Mouse (Mus musculus) intestine, postnatal 0 days (tissue): ENCODE results near the gene Nkain2. TPM values are rescaled to one million over a fixed set of nuclear protein-coding genes. Genes with fewer than 3 reads are reported as not detected.

Experiments
- ATAC-seq: fragments of 200-750 bp; cut with Nextera tagmentation; 2 replicates; pipeline ENCODE4 v1.8.0; 2017; ENCODE audit warnings: mild to moderate bottlenecking, moderate TSS enrichment, moderate library complexity
- H3K27ac ChIP-seq: fragments of 300-500 bp; sonication (generic); 2 replicates; pipeline ENCODE4 v1.5.1; 2014; ENCODE audit warnings: mild to moderate bottlenecking, low read depth, low read length, moderate library complexity
- H3K27me3 ChIP-seq: fragments of 300-500 bp; sonication (generic); replicated peaks from 2 replicates; pipeline ENCODE4 v1.6.1; 2014; ENCODE audit warnings: low read length, mixed read lengths; ENCODE audit not compliant: control insufficient read depth, insufficient read depth
- H3K36me3 ChIP-seq: fragments of 300-500 bp; sonication (generic); 2 replicates; pipeline ENCODE4 v1.6.1; 2014; ENCODE audit warnings: mild to moderate bottlenecking, moderate library complexity; ENCODE audit not compliant: control insufficient read depth, insufficient read depth
- H3K4me1 ChIP-seq: fragments of 300-500 bp; sonication (generic); replicated peaks from 2 replicates; pipeline ENCODE4 v1.6.1; 2014; ENCODE audit warnings: antibody characterized with exemption, low read length, mixed read lengths; ENCODE audit not compliant: control insufficient read depth, insufficient read depth
- H3K4me2 ChIP-seq: fragments of 300-500 bp; sonication (generic); replicated peaks from 2 replicates; pipeline ENCODE4 v1.6.1; 2014; ENCODE audit warnings: low read depth, mild to moderate bottlenecking, moderate library complexity
- H3K4me3 ChIP-seq: fragments of 300-500 bp; sonication (generic); 2 replicates; pipeline ENCODE4 v1.5.1; 2014; ENCODE audit warnings: low read depth, low read length
- H3K9ac ChIP-seq: fragments of 300-500 bp; sonication (generic); 2 replicates; pipeline ENCODE4 v1.6.1; 2014; ENCODE audit warnings: mild to moderate bottlenecking, low read depth, low read length
- H3K9me3 ChIP-seq: fragments of 300-500 bp; sonication (generic); 2 replicates; pipeline ENCODE4 v1.6.1; 2016; ENCODE audit warnings: mixed run types; ENCODE audit not compliant: control insufficient read depth
- CTCF ChIP-seq: sonication (generic); IDR thresholded peaks from 2 replicates; pipeline ENCODE4 v1.5.1; 2016; ENCODE audit warnings: low read depth, mild to moderate bottlenecking, control low read depth, antibody characterized with exemption, moderate library complexity
- WGBS: fragments of 180-500 bp; shearing (Covaris S2); extraction: QIAGEN DNeasy Blood & Tissue Kit; methylation state at CpG from one replicate; pipeline ENCODE4 v1.1.7; 2014; 5-methylcytosine and 5-hydroxymethylcytosine counted together
- polyA plus RNA-seq: library from polyadenylated mRNA; unstranded; fragments of >200 nt; fragmentation: Nextera tagmentation; extraction: Ambion mirVana; gene quantifications from 2 replicates; pipeline ENCODE4 v1.2.1, GENCODE M21; 2015

The Nkain2 gene
- polyA plus RNA-seq, 1 experiment from 2014 or later = 1.0 TPM

- WGBS = 34% methylated on average over 1 of the region's 1 CpGs
- H3K9me3 ChIP-seq = no peaks in the 10 kb centered on the region
- no peaks in the 10 kb centered on the region for H3K27me3 ChIP-seq
Measured at GRCm38 (mm10) chr10:32283690-32284089, 606.6 kb downstream of the Nkain2 start.

DNA sequence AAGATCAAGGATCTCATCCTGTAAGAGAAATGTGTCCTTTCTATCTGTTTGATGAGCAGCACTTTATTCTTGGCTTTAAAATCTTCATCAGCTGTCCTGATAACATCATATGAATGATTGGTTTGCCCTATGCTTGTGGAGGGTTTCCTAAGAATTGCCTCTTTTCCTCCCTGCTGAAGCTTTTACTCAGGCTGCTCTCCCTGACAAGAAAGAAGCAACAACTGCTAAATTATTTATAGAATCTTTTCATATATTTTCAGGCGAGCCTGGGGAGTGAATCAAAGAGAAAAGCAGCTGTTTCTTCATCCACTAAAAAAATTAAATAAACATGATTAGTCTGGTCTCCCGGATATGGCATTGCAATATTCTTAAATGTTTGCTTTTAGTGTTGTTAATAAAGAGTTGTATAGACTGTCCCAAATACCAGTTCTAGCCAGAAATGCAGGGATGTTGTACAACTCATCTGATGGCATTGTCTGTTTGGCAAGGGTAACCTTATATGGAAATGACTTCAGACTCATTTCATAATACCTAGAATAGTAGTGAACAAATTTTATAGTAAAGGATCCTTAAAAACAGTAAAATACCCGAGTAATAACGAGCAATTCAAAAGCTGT is 646.9 kb downstream of the Nkain2 start:
- H3K4me3 ChIP-seq = no peak overlapping the region
- WGBS = 52% methylated on average over 4 of the region's 4 CpGs
- H3K4me1 ChIP-seq = no peaks in the 10 kb centered on the region
- H3K36me3 ChIP-seq = no peaks in the 10 kb centered on the region
- H3K27ac ChIP-seq = no peak overlapping the region
- no peak overlapping the region for H3K9ac ChIP-seq
- H3K9me3 ChIP-seq = no peaks in the 10 kb centered on the region
- no peaks in the 10 kb centered on the region for H3K27me3 ChIP-seq
- no peak for ATAC-seq
- no peak for TF ChIP-seq CTCF
- H3K4me2 ChIP-seq = no peak overlapping the region

More at GRCm38 (mm10) chr10:32283690-32284089, 606.6 kb downstream of the Nkain2 start:
- no peak for ATAC-seq
- Histone ChIP-seq H3K36me3 (no peaks in the 10 kb centered on the region), H3K4me3 (no peak overlapping the region), H3K27ac (no peak overlapping the region), H3K4me2 (no peak overlapping the region), H3K4me1 (no peaks in the 10 kb centered on the region), H3K9ac (no peak overlapping the region)
- no peak for TF ChIP-seq CTCF

DNA sequence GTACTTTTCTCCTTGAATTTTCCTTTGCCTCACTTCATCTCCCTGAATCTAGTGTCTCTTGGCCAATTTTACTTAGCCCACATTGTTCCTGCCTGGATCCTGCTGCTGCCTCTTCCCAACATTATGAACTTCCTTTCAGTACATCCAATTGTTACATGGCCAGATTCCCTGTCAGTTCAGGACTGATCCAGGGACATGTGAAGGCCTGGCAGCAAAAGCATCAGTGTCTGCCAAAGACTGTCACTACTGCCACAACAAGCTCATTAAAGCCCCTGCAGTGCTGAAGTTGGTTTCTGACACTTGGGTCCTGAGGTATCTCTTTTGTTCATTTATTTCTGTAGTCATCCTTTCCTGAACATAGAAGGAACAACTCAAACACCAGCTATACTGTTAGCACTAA is 649.1 kb downstream of the Nkain2 start:
- no peak for ATAC-seq

DNA sequence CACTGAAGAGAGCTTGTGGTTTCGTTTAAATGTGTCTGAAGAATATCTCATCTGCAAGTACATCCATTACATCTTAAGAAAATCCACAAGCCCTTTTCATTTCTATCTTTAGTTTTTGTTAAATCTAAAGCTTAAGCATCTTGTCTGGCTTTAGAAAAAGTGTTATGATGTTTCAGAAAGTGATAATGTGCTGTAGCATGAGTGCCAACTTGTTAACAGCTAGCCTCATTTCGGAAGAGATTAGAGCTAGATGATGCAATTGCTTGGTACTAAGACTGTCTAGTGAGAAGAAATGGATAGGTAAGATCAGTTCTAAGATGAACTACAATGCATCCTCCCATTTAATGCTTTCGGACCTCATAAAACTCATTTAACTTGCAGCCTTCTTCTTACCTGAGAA is 707.3 kb downstream of the Nkain2 start:
- no peak for ATAC-seq
- Histone ChIP-seq H3K36me3 (no peaks in the 10 kb centered on the region), H3K4me1 (no peaks in the 10 kb centered on the region), H3K27ac (no peak overlapping the region), H3K9me3 (no peaks in the 10 kb centered on the region), H3K27me3 (no peaks in the 10 kb centered on the region), H3K4me3 (no peak overlapping the region), H3K4me2 (no peak overlapping the region), H3K9ac (no peak overlapping the region)
- no peak for TF ChIP-seq CTCF
- WGBS = 85% methylated on average over 3 of the region's 3 CpGs

More for the DNA sequence above, 649.1 kb downstream of the Nkain2 start:
- no peaks in the 10 kb centered on the region for H3K27me3 ChIP-seq
- H3K27ac ChIP-seq = no peak overlapping the region
- no peak overlapping the region for H3K4me2 ChIP-seq
- no peak overlapping the region for H3K4me3 ChIP-seq
- no peaks in the 10 kb centered on the region for H3K4me1 ChIP-seq
- no peak overlapping the region for H3K9ac ChIP-seq
- H3K9me3 ChIP-seq = no peaks in the 10 kb centered on the region
- no peak for TF ChIP-seq CTCF
- H3K36me3 ChIP-seq = no peaks in the 10 kb centered on the region

DNA sequence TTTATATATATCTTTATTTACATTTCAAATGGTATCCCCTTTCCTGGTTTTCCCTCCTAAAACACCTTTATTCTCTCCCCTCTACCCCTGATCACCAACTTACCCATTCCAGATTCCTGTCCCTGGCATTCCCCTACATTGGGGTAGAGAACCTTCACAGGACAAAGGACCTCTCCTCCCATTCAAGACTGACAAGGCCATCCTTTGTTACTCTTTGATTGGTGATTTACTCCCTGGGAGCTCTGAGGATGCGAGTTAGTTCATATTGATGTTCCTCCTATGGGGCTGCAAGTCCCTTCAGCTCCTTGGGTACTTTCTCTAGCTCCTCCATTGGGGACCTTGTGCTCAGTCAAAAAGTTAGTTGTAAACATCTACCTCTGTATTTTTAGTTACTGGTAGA is 798.9 kb downstream of the Nkain2 start:
- ATAC-seq = no peak
- WGBS = 67% methylated on average over 1 of the region's 1 CpGs

DNA sequence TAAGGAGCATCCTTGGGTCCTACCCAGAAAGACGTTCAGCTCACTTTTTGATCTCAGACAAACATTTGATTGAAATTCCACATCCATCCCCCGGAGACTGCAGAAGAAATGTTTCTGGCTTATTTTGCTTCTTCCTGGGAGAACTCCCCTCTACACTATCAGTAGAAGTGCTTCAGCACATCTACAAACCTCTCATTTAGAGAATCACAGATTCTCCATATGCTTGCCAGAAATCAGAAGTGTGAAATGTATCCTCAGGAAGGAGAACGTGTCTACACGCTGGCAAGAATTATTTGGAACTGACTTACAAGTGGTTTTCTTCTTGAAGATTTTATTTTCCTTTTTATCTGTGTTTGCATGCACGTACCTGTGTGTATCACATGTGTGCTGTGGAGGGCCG is 829.9 kb downstream of the Nkain2 start:
- WGBS = 87% methylated on average over 6 of the region's 6 CpGs
- Histone ChIP-seq H3K4me2 (no peak overlapping the region), H3K27me3 (no peaks in the 10 kb centered on the region), H3K4me3 (no peak overlapping the region), H3K27ac (no peak overlapping the region), H3K9me3 (no peaks in the 10 kb centered on the region), H3K4me1 (no peaks in the 10 kb centered on the region), H3K36me3 (no peaks in the 10 kb centered on the region), H3K9ac (no peak overlapping the region)
- no peak for TF ChIP-seq CTCF
- ATAC-seq = no peak

More for the DNA sequence above, 798.9 kb downstream of the Nkain2 start:
- H3K27me3 ChIP-seq = no peaks in the 10 kb centered on the region
- no peak overlapping the region for H3K9ac ChIP-seq
- no peak overlapping the region for H3K4me3 ChIP-seq
- H3K27ac ChIP-seq = no peak overlapping the region
- no peak for TF ChIP-seq CTCF
- H3K36me3 ChIP-seq = no peaks in the 10 kb centered on the region
- H3K4me2 ChIP-seq = no peak overlapping the region
- H3K4me1 ChIP-seq = no peaks in the 10 kb centered on the region
- H3K9me3 ChIP-seq = no peaks in the 10 kb centered on the region

DNA sequence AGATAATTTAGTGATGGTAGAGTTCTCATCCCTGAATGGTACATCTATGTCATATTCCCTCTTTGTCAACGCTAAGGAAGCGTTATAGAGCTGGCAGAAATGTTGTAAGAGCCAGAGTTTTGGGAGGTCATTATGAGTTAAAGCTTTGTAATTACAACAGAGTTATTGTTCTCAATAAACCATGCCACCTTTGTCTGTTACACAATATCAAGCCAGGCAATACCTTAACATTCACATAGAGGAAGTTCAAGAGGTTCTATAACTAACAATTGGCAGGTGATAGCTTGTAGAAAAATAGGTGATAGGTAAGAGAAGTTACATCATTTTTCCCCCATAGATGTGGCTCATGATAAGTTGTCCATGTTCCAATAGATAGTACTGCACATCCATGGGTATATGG is 832.0 kb downstream of the Nkain2 start:
- Histone ChIP-seq H3K4me1 (no peaks in the 10 kb centered on the region), H3K36me3 (no peaks in the 10 kb centered on the region), H3K9ac (no peak overlapping the region), H3K4me3 (no peak overlapping the region), H3K27ac (no peak overlapping the region), H3K27me3 (no peaks in the 10 kb centered on the region), H3K4me2 (no peak overlapping the region), H3K9me3 (no peaks in the 10 kb centered on the region)
- no peak for ATAC-seq
- TF ChIP-seq CTCF = no peak
- WGBS = 85% methylated on average over 2 of the region's 2 CpGs
